Mouse (Mus musculus) lung, postnatal 0 days (tissue): ENCODE results near the gene Msi2.

ENCODE experiments used
- CTCF ChIP-seq: IDR thresholded peaks from 2 replicates; pipeline ENCODE4 v1.5.1; 2016; ENCODE audit warnings: antibody characterized with exemption, mild to moderate bottlenecking
- EP300 ChIP-seq: IDR thresholded peaks from 2 replicates; pipeline ENCODE4 v1.6.1; 2016; ENCODE audit warnings: antibody characterized with exemption, mild to moderate bottlenecking, control low read depth

DNA sequence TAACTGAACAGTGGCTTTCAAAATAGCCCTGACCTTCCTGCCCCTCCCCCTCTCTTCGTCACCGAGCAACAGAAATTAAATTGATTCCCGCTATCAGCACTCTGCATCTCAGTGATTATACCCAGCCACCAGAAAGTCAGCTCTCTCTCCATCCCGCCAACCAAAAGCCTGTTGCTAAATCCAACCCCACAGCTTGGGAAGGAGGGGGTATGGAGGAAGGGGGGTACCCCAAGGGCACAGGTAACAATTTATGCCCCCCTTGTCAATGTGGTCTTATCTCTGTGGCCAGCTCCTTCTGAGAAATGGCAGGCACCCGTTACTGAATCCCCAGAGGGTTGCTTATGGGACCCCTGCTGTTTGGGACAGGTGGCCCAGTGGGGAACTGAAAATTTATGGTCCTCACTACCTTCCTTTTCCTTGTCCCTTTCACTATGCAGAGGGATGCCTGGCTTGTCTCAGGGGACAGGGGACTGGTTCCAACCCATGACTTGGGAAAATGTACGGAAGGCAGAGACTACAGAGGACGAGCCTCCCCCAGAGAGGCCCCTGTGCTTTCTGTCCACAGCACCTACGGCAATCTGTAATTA, 163.0 kb downstream of the Msi2 start:
- TF ChIP-seq CTCF (no peak), EP300 (no peak)
